Mouse (Mus musculus): ENCODE results near the gene Gm43302. TPM values are rescaled to one million over a fixed set of nuclear protein-coding genes. Genes with fewer than 3 reads are reported as not detected.
"Not testable (repeated sequence)": the region's sequence is repeated elsewhere in the genome, so short reads cannot be mapped to it uniquely, and the experiment has no call there.

Gene Gm43302
- polyA plus RNA-seq (2016; fragmentation: Nextera tagmentation; extraction: Ambion mirVana) = not detected in 2 replicates

GRCm38 (mm10) chr5:105293226-105294165, at the start of gene Gm43302, which contains the start of gene Gbp6:
TSS of gene Gm43302 (minus strand) at chr5:105293695.
TSS of gene Gbp6 (minus strand) at chr5:105293698.
- 35% methylated on average over 3 of the region's 3 CpGs for WGBS
- 0 out of 2 replicates have a peak, but pooled peaks have one; percentile 36 for ATAC-seq (ENCODE audit: insufficient number of reproducible peaks, low FRiP score)
- not testable (repeated sequence) for H3K36me3 ChIP-seq; H3K27me3 ChIP-seq (replicated peaks); H3K4me3 ChIP-seq; H3K9ac ChIP-seq; H3K9me3 ChIP-seq (replicated peaks)
- Histone ChIP-seq H3K4me2 (peak within 1 kb of the TSS; percentile 16; the same call in 1 of the 2 replicates), H3K27ac (ENCODE audit: poor library complexity, severe bottlenecking) (peak within 1 kb of the TSS; percentile 64), H3K4me1 (replicated peaks) (peaks cover 15% of the 10 kb centered on the region)

- peaks cover 8% of the 10 kb centered on the region for H3K4me1 ChIP-seq (replicated peaks)
- WGBS = 68% methylated on average over 2 of the region's 2 CpGs
These were observed 47.8 kb upstream of the Gm43302 start for GRCm38 (mm10) chr5:105341281-105341680.

GRCm38 (mm10) chr5:105322543-105322942, 29.0 kb upstream of the Gm43302 start:
- no peak overlapping the region for H3K4me2 ChIP-seq
- ATAC-seq (ENCODE audit: insufficient number of reproducible peaks, low FRiP score) = no peak
- H3K36me3 ChIP-seq = no peaks in the 10 kb centered on the region; the same call in 1 of the 2 replicates
- H3K4me3 ChIP-seq = no peak overlapping the region
- H3K27ac ChIP-seq (ENCODE audit: poor library complexity, severe bottlenecking) = no peak overlapping the region
- 59% methylated on average over 2 of the region's 2 CpGs for WGBS
- no peaks in the 10 kb centered on the region for H3K4me1 ChIP-seq (replicated peaks)
- H3K27me3 ChIP-seq (replicated peaks) = no peaks in the 10 kb centered on the region
- no peaks in the 10 kb centered on the region for H3K9me3 ChIP-seq (replicated peaks)
- H3K9ac ChIP-seq = no peak overlapping the region

More at GRCm38 (mm10) chr5:105341281-105341680, 47.8 kb upstream of the Gm43302 start:
- Histone ChIP-seq H3K9me3 (replicated peaks) (no peaks in the 10 kb centered on the region), H3K36me3 (no peaks in the 10 kb centered on the region), H3K4me2 (no peak overlapping the region), H3K4me3 (no peak overlapping the region), H3K27ac (ENCODE audit: poor library complexity, severe bottlenecking) (no peak overlapping the region), H3K9ac (no peak overlapping the region), H3K27me3 (replicated peaks) (no peaks in the 10 kb centered on the region)
- ATAC-seq (ENCODE audit: insufficient number of reproducible peaks, low FRiP score) = no peak

- Histone ChIP-seq H3K9me3 (replicated peaks) (peaks cover 5% of the 10 kb centered on the region; the same call in 1 of the 2 replicates), H3K27me3 (replicated peaks) (no peaks in the 10 kb centered on the region), H3K4me1 (replicated peaks) (no peaks in the 10 kb centered on the region), H3K27ac (ENCODE audit: poor library complexity, severe bottlenecking) (no peak overlapping the region), H3K9ac (no peak overlapping the region), H3K36me3 (no peaks in the 10 kb centered on the region), H3K4me3 (no peak overlapping the region), H3K4me2 (no peak overlapping the region)
- 75% methylated on average over 2 of the region's 2 CpGs for WGBS
- ATAC-seq (ENCODE audit: insufficient number of reproducible peaks, low FRiP score) = no peak
These were observed 17.4 kb upstream of the Gm43302 start for GRCm38 (mm10) chr5:105310941-105311340.

- H3K9ac ChIP-seq; H3K4me3 ChIP-seq; ATAC-seq (ENCODE audit: insufficient number of reproducible peaks, low FRiP score); H3K27me3 ChIP-seq (replicated peaks); H3K27ac ChIP-seq (ENCODE audit: poor library complexity, severe bottlenecking); H3K4me2 ChIP-seq; H3K9me3 ChIP-seq (replicated peaks); H3K36me3 ChIP-seq; H3K4me1 ChIP-seq (replicated peaks): not testable (repeated sequence)
- 62% methylated on average over 1 of the region's 1 CpGs for WGBS
These were observed 15.7 kb upstream of the Gm43302 start for GRCm38 (mm10) chr5:105309148-105309547.

- H3K27ac ChIP-seq (ENCODE audit: poor library complexity, severe bottlenecking) = not testable (repeated sequence)
These were observed 13.5 kb upstream of the Gm43302 start for GRCm38 (mm10) chr5:105306946-105307345.

GRCm38 (mm10) chr5:105306159-105306581, 12.7 kb upstream of the Gm43302 start:
- 65% methylated on average over 1 of the region's 1 CpGs for WGBS

More at GRCm38 (mm10) chr5:105306946-105307345, 13.5 kb upstream of the Gm43302 start:
- H3K4me1 ChIP-seq (replicated peaks); H3K4me2 ChIP-seq; H3K9ac ChIP-seq; ATAC-seq (ENCODE audit: insufficient number of reproducible peaks, low FRiP score); H3K9me3 ChIP-seq (replicated peaks); H3K4me3 ChIP-seq; H3K36me3 ChIP-seq; H3K27me3 ChIP-seq (replicated peaks): not testable (repeated sequence)

DNA sequence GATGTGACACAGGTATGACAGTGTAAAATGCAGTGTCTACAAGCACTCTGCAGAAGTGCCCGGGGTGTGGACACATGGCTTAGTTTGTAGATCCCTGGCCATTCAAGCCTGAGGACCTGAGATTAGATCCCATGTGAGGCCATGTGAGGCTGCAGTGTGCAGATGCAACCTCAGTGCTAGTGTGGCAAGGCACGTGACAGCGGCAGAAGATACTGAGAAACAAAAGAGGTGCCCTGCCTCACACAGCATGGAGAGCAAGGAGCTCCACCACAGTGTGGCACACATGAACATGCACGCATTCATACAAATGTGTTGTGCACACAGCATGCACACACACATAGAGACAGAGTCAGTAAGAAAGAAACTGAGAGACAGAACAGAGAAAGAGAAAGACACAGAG, 12.2 kb upstream of the Gm43302 start:
- not testable (repeated sequence) for H3K9me3 ChIP-seq (replicated peaks); H3K27ac ChIP-seq (ENCODE audit: poor library complexity, severe bottlenecking); ATAC-seq (ENCODE audit: insufficient number of reproducible peaks, low FRiP score); H3K9ac ChIP-seq; H3K36me3 ChIP-seq; H3K27me3 ChIP-seq (replicated peaks); H3K4me3 ChIP-seq; H3K4me2 ChIP-seq
- WGBS = 68% methylated on average over 4 of the region's 4 CpGs
- peaks cover 17% of the 10 kb centered on the region for H3K4me1 ChIP-seq (replicated peaks)

More at GRCm38 (mm10) chr5:105306159-105306581, 12.7 kb upstream of the Gm43302 start:
- H3K4me1 ChIP-seq (replicated peaks) = peaks cover 14% of the 10 kb centered on the region
- no peaks in the 10 kb centered on the region for H3K36me3 ChIP-seq
- H3K9me3 ChIP-seq (replicated peaks) = peaks cover 5% of the 10 kb centered on the region; the same call in 1 of the 2 replicates
- no peak overlapping the region for H3K9ac ChIP-seq
- no peaks in the 10 kb centered on the region for H3K27me3 ChIP-seq (replicated peaks)
- no peak overlapping the region for H3K4me2 ChIP-seq
- H3K27ac ChIP-seq (ENCODE audit: poor library complexity, severe bottlenecking) = no peak overlapping the region
- no peak overlapping the region for H3K4me3 ChIP-seq
- no peak for ATAC-seq (ENCODE audit: insufficient number of reproducible peaks, low FRiP score)

DNA sequence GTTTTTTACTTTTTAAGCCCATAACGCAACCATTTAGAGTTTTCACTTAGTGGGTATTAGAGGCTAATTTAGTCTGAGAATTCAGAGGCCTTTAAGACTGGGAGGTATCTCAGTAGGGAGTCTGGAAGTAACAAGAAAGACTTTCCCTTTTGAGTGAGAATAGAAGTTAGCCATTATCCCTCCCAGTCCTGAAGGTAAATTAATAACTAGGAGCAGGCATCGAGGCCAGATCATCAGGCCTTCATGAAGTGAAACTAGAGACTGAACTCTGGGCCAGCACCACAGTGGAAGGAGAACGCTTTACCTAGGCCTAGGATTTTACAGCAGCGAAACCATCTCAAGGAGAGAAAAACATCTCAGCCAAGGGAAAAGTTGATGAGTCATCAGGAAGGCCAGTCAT, 8.5 kb upstream of the Gm43302 start:
- H3K9ac ChIP-seq = no peak overlapping the region
- ATAC-seq (ENCODE audit: insufficient number of reproducible peaks, low FRiP score) = no peak
- WGBS = 80% methylated on average over 4 of the region's 4 CpGs
- no peak overlapping the region for H3K4me3 ChIP-seq
- H3K9me3 ChIP-seq (replicated peaks) = no peaks in the 10 kb centered on the region
- H3K36me3 ChIP-seq = no peaks in the 10 kb centered on the region
- no peak overlapping the region for H3K4me2 ChIP-seq
- H3K4me1 ChIP-seq (replicated peaks) = peaks cover 31% of the 10 kb centered on the region
- H3K27me3 ChIP-seq (replicated peaks) = no peaks in the 10 kb centered on the region
- peak overlapping the region; percentile 82 for H3K27ac ChIP-seq (ENCODE audit: poor library complexity, severe bottlenecking)

DNA sequence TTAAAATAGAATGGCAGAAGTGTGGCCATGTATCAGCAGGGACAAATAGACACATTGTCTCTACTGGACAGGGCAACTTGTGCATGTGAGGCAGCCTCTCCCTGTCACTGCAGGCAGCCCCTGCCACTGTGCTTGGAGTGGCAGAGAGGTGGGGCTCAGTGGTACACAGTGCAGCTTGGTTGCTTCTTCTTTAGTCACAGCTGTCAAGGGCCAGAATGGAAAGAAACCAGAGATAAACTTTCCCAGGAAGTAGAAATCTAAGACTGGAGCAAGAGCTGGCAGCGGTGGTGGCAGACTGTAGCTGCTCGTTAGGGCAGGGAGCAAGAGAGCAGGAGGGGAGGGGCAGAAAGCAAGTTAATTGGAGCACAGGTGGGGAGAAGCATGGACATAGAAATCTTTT, 8.0 kb upstream of the Gm43302 start:
- H3K9me3 ChIP-seq (replicated peaks) = no peaks in the 10 kb centered on the region
- H3K27me3 ChIP-seq (replicated peaks) = no peaks in the 10 kb centered on the region
- H3K36me3 ChIP-seq = no peaks in the 10 kb centered on the region
- H3K4me3 ChIP-seq = no peak overlapping the region
- peak; percentile 91 for ATAC-seq (ENCODE audit: insufficient number of reproducible peaks, low FRiP score)
- peak overlapping the region; percentile 82 for H3K27ac ChIP-seq (ENCODE audit: poor library complexity, severe bottlenecking)
- WGBS = 4% methylated on average over 2 of the region's 2 CpGs
- H3K9ac ChIP-seq = no peak overlapping the region; the same call in 1 of the 2 replicates
- peaks cover 31% of the 10 kb centered on the region for H3K4me1 ChIP-seq (replicated peaks)
- H3K4me2 ChIP-seq = peak overlapping the region; percentile 4; the same call in 1 of the 2 replicates

DNA sequence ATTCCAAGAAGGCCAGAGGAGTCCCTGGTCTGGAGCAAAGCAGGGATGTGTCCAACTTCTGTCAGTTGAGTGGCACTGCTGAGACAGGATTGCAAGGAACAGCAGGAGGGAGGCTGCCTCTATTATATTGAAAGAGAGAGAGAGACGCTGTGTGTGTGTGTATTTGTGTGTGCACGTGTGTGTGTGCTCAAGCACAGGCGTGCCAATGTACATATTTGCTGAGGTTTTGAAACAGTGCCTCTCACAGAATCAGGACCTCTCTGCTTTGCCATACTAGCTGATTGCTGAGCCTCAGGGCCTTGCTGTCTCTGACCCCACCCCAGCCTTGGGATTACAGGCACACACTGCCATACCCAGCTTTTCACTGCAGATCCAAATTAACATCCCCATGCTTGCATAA, 2.3 kb upstream of the Gm43302 start:
- no peaks in the 10 kb centered on the region for H3K27me3 ChIP-seq (replicated peaks)
- no peak overlapping the region for H3K4me2 ChIP-seq
- no peak for ATAC-seq (ENCODE audit: insufficient number of reproducible peaks, low FRiP score)
- no peaks in the 10 kb centered on the region for H3K36me3 ChIP-seq
- H3K9me3 ChIP-seq (replicated peaks) = no peaks in the 10 kb centered on the region
- WGBS = 96% methylated on average over 3 of the region's 3 CpGs
- peaks cover 30% of the 10 kb centered on the region for H3K4me1 ChIP-seq (replicated peaks)
- no peak overlapping the region for H3K9ac ChIP-seq
- H3K4me3 ChIP-seq = no peak overlapping the region
- H3K27ac ChIP-seq (ENCODE audit: poor library complexity, severe bottlenecking) = no peak overlapping the region

All from heart, embryonic 12.5 days (tissue).